Mouse (Mus musculus) frontal cortex, postnatal 36 days (tissue): ENCODE measurements around the gene Zfp239.
"Not testable (repeated sequence)": the region's sequence is repeated elsewhere in the genome, so short reads cannot be mapped to it uniquely, and the experiment has no call there.

ENCODE experiments used
- DNase-seq, 2 experiments: peaks; one replicate each; pipeline ENCODE4 v3.0.0; 2022; ENCODE audit warnings: low spot score in 2 of 2

The Zfp239 gene

GRCm38 (mm10) chr6:117861848-117862247, at the start of gene Zfp239:
Zfp239 (plus strand) TSS chr6:117862100.
- no peak for DNase-seq

GRCm38 (mm10) chr6:117814681-117815080, 47.2 kb upstream of the Zfp239 start:
- DNase-seq: no peak

- DNase-seq: no peak
Measured at GRCm38 (mm10) chr6:117817108-117817541, 44.8 kb upstream of the Zfp239 start.

GRCm38 (mm10) chr6:117820327-117820726, 41.6 kb upstream of the Zfp239 start:
- DNase-seq: no peak

GRCm38 (mm10) chr6:117825369-117825768, 36.5 kb upstream of the Zfp239 start:
- DNase-seq: peak; percentile 47 to 62

GRCm38 (mm10) chr6:117828273-117828672, 33.6 kb upstream of the Zfp239 start:
- DNase-seq: peak; percentile 63 to 68

- peak; percentile 91 to 95 for DNase-seq
Measured at GRCm38 (mm10) chr6:117840686-117841510, 21.0 kb upstream of the Zfp239 start, which contains the start of gene Zfp637. Zfp637 (plus strand) TSS chr6:117841180.

- no peak for DNase-seq
Measured at GRCm38 (mm10) chr6:117841511-117841955, 20.4 kb upstream of the Zfp239 start.

GRCm38 (mm10) chr6:117844597-117844996, 17.3 kb upstream of the Zfp239 start:
- DNase-seq: no peak

- DNase-seq: not testable (repeated sequence)
Measured at GRCm38 (mm10) chr6:117846671-117847070, 15.2 kb upstream of the Zfp239 start.

GRCm38 (mm10) chr6:117847772-117848171, 14.1 kb upstream of the Zfp239 start:
- DNase-seq: no peak

GRCm38 (mm10) chr6:117848577-117848976, 13.3 kb upstream of the Zfp239 start:
- no peak for DNase-seq

- DNase-seq: no peak
Measured at GRCm38 (mm10) chr6:117851747-117852146, 10.2 kb upstream of the Zfp239 start.

- no peak for DNase-seq
Measured at GRCm38 (mm10) chr6:117857990-117858389, 3.9 kb upstream of the Zfp239 start.

GRCm38 (mm10) chr6:117862465-117862864, 565 bp downstream of the Zfp239 start:
- no peak for DNase-seq

- DNase-seq: peak; percentile 49 to 74
Measured at GRCm38 (mm10) chr6:117862899-117863620, 1.2 kb downstream of the Zfp239 start.

- DNase-seq: no peak
Measured at GRCm38 (mm10) chr6:117863751-117864150, 1.9 kb downstream of the Zfp239 start.

- no peak for DNase-seq
Measured at GRCm38 (mm10) chr6:117868187-117868586, 6.3 kb downstream of the Zfp239 start.

- no peak for DNase-seq
Measured at GRCm38 (mm10) chr6:117871034-117871433, 9.1 kb downstream of the Zfp239 start.

GRCm38 (mm10) chr6:117873450-117873849, 11.6 kb downstream of the Zfp239 start:
- not testable (repeated sequence) for DNase-seq

- DNase-seq: no peak
Measured at GRCm38 (mm10) chr6:117874621-117875281, 12.9 kb downstream of the Zfp239 start.
